Mouse (Mus musculus) CH12F3 (cell line): ENCODE data around the gene Gtf3c4.

Experiments used
- in situ Hi-C: fragments of 300-500 bp; cut with MboI; formaldehyde crosslinking; loops from 2 replicates; pipeline ENCODE4 v1.14.3; 2020; ENCODE audit warnings: low sequenced_read_pairs

Gtf3c4 gene

DNA sequence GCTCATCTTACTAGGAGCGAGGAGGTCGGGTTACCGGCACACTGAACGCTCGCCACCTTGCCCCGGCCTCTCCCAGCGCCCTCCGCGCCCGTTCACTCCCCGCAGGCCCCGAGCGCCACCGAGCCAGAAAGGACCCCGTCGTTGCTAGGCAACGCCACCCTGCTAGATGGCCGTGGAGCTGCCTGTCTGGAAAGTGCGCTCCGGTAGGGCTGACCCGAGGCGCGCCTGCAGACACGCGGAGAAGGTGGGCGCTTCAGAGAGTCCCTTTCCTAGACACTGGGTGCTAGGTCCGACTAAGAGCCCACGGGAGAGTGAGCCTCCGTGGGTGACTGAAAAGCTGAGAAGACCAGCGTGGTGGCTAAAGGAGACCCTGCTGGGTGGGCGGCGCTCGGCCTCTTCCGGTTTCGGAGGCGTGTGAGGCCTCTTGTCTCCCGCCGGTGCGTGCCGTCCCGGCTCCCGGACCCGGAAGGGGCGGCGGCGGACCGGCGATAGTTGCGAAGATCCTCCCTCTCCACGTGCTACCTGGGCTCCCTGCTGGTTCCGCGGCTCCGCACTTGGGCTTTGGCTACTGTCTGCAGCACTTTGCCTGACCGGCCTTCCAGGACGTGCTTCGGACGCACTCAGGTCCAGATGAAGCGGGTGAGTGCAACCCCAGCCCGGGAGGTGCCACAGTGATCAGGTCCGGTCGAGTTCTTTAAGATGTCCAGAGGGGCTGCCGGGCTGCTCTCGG, at the start of gene Gtf3c4, which contains the start of gene Ddx31:
TSS of gene Gtf3c4 (minus strand) at position 139 of the 730 bp plus-strand sequence.
TSS of gene Ddx31 (plus strand) at position 185 of the 730 bp plus-strand sequence.
- in situ Hi-C loops: no loop called here

DNA sequence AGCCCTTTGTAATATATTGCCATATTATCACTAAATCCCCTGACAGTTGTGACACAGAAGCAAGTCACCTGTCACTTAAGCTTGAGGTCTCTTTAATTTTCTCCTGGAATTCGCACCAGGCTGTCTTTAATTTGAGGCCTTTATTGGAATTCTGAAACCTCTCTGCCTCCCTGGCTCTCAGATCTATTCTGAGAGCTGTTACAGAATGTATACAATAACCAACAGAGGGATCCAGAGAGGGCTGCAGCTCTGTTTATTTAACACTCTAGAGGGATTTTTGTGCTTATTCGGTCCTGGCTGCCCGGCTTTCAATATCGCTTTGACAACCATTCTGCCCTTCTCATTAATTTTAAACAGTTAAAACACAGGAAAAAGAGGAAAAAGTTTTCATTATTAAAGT, 44.8 kb upstream of the Gtf3c4 start:
- in situ Hi-C loops: no loop called here

DNA sequence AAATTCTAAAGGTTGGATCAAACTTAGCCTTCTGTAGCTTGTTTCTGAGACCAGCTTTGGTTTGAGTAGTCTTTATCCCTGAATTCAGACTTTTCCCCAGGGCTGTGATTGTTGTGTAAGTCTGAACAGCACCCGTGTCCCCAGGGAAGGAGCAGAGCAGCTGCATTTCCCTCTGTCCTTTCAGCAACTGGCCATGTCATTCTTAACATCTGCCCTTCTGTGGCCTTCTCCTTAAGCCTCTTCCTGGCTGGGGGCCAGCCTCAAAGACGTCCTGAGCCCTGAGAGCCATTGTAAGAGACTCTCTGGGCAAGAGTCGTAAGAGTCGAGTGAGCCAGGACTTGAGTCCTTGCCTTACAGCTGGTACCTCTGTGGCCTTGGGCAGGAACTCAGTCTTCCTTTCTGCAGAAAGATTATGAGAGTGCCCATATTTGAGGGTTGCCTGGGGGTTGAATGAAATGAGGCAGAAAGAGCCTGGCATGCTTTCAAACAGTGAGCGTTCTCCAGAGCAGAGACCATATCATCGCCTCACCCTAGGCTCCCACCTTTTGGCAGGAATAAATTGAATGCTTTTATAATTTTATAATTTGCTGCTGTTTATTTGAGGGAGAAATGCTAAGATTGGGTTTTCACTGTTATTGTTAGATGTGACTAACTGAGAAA, 42.8 kb upstream of the Gtf3c4 start:
- in situ Hi-C loops: no loop called here

DNA sequence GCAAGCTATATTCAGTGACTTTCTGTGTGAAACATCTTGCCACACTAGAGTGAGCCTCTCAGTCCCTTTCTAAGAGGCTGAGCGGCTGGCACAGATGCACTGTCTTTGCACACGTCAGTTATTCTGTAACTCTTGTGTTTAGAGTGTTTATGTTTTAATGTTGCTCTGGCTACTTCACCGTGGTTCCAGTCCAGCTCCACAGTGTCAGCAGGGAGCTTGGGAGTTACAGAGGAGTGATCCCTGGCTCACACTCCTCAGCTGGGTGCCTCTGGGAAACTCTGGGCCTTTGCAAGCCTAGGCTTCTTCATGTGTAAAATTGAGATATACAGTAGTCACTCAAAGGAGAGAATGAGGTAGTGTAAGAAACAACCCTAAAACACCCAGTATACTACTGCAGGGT, 41.9 kb upstream of the Gtf3c4 start:
- in situ Hi-C loops: no loop called here

DNA sequence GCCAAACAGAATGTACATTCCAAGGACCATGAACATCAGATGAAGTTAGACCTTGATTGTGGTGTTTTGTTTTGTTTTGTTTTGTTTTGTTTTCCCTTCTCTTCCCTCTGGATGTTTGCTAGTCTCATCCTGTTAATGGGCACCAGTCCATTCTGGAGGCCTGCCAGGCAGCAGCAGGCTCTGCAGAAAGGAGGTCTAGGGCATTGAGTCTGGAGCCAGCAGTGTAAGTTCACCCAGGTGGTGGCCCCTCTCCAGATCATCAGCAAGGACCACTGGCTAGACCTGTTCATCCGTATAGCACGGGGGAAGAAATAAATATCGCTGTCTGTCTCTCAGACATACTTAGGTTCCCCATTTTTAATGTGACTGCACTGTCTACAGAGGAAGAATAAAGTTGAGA, 41.1 kb upstream of the Gtf3c4 start:
- in situ Hi-C loops: no loop called here

DNA sequence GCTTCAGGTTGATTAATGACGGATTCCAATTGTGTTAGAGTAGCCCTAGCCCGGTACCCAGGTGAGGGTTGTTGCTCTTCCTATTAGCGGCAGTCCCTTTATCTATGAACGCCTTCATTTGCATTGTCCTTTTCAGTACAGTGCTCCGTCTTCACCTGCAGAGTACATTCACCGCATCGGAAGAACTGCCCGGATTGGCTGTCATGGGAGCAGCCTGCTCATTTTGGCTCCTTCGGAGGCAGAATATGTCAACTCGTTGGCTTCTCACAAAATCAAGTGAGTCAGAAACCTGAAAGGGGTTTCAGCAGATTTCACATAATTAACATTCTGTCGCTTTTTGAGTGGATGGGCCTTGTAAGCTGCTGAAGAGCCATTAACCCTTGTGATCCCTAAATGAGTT, 35.4 kb upstream of the Gtf3c4 start:
- in situ Hi-C loops: no loop called here

DNA sequence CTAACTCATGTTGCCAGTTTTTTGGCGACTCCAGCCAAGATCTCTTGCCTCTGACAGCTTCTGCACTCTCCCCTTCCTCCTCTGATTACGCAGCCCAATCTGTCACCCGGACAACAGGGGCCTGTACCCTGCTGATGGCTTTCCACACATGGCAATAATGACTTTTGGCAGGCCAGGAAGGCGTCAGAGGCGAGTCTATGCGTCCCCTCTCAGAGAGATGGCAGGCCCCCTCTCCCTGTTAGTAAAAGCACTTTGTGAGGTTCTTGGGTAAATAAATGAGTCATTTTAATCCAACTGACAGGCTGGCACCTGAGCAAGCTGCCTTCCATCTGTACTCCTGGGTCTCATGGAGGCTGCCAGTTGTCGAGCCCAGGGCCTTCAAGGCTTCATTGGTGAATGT, 27.3 kb upstream of the Gtf3c4 start:
- in situ Hi-C loops: no loop called here

DNA sequence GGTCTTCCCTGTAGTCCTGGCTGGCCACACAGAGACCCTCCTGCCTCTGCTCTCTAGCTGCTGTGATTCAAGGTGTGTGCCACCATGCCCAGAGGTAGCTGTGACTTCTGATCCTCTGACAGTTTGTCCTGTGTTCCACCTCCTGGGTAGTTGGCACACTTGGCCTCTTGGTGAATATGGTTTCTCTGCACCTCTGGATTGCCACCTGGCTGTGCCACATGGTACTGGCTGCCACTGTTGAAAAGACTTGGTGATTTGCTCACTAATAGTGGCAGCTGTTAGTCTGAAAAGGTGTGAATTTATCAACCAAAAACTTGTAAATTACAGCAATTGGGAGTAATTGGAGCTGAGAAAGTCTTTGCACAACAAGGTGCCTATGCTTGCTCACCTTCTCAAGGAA, 23.7 kb upstream of the Gtf3c4 start:
- in situ Hi-C loops: no loop called here

DNA sequence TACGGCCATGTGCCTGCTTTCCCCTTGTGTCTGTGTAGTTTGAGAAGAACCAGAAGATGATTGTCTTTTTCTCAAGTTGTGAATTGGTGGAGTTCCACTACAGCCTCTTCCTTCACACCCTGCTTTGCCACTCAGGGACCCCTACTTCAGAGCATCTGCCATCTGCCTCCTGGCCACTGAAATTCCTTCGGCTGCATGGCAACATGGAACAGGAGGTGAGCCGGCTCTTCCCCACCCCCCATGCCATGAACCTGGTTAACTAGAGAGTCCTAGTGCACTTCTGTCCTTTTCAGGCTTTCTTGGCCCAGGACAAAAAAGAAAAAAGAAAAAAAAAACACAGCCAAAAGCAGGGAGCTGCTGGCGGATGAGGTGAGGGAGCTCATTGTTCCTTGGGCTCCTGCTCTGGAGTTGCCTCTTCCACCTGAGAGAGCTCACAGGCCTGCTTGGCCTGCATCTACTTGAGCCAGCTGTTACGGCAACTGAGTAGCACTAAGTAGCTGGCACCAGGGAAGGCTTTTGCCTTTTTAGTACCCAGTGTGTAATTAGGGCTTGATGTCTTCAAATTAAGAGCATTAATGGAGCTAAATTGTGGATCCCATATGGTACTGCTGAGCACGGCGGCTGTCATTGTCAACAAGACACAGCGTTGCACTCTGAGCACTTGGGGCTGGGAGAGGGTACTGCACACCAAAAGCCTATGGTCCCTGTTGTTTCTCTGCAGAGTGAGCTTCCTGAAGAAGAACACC, 20.7 kb upstream of the Gtf3c4 start:
- in situ Hi-C loops: no loop called here

DNA sequence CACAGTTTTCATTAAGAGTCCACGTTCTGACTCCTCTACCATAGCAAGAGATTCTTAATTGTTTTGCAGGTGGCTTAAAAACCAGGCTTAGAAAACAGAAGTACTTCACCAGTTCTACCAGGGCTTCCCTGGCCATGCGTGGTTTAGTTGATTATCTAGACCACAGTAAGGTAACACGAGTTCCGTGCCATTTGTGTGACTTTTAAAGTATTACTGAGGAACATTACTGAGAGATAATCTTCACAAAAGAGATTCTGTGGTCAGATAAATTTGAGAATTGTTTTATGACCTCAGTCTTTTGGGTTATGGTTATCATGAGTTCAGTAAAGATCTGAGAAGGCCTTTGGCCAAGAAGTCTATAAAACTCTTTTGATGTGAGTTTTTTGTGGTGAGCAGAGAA, 19.1 kb upstream of the Gtf3c4 start:
- in situ Hi-C loops: no loop called here

DNA sequence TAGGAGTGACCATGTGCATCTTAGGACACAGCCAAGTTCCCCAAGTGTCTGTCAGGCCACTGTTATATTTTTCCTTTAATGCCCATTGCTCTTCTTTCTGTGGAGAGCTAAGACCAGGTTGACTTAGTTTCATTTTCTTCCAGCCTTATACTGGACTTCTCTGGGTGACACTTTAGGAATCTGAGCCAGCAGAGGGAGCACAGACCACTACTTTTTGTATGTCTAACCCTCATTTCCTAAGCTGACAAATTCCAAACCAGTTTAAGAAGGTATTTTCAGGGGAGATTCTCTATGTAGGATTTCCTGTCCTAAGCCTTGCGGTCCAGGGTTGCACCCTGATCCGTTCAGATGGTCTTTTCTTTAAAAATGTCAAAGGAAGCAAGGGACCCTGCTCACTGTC, 15.6 kb upstream of the Gtf3c4 start:
- in situ Hi-C loops: no loop called here

DNA sequence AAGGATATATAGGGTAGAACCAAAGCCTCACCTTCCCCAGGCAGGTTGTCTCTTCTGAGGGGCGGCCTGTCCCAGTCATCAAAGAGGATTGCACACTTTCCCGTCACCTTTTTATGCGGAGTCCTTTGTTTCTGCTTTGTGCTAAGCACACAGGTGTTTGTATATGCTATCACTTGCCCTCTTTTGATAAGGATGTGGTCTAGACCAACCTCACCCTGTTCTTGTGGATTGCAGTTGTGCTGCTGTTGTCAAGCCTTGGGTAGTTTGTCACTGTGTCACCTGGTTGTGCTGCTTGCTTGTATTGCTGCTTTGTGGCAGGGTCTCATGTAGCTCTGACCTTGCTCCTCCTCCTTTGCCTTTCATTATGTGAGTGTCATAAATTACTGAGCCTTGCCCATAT, 12.4 kb upstream of the Gtf3c4 start:
- in situ Hi-C loops: no loop called here

DNA sequence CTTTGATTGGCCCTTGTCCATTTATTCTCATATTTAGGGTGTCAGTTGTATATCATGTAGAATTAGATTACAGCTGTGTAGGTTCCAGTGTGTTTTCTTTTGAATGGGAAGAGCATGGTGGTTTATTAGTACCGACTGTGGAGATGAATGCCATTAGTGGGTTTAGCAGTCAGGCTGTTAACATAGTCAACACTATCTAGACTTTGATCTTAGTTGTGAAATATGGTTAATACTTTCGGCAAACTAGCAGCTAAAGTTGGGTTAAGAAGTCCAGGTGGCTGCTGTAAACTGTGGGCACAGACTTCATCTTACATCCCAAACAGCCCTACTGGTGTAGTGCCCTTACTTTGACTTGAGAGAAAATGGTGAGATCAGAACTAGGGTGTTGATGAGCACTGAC, 8.7 kb upstream of the Gtf3c4 start:
- in situ Hi-C loops: no loop called here

DNA sequence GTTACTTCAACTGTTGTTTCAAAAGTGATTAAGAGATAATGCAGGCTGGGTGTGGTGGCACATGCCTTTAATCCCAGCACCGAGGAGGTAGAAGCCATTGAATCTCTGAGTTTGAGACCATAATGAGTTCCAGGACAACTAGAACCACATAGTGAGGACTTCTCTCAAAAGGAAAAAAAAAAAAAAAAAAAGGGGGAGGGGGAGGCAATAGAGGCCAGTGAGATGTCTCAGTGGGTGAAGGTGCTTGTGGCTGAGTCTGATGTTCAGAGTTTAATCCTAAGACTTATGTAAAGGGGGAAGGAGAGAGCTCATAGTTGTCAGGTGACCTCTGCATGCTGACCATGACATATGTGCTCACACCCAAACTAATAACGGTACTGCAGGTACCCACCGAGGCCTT, 1.9 kb upstream of the Gtf3c4 start:
- in situ Hi-C loops: no loop called here

DNA sequence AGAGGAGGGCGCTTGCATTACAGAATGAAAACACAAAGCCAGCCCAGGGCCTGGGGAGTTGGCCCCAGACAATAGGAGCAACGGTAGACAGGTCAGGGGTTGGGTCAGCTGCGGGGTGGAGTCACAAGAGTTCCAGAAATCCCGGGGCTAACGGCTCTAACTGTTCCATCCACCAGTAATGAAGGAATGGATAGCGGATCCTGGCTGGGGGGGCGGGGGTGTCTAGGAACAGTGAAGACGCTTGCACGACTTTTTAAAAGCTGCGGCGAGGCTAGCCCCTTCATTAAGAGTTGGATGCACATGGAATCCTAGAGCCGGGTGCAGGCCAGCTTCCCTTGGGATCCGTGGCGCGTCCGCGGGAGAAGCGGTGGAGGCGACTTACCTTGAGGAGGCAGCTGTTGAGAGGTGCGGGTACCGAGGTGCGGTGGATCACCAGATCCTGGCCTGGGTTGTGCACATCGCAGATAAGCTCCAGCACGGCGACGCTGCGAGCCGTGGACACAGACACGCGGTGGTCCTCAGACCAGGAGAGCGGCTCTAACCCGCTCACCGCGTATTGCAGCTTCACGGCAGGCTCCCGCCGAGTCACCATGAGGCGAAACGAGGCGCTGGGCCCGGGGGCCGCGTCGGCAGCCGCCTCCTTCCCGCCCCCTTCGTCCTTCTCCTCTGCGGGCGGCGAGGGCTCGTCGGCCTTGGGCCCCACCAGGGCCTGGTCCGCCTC, 499 bp downstream of the Gtf3c4 start:
- in situ Hi-C loops: no loop called here

DNA sequence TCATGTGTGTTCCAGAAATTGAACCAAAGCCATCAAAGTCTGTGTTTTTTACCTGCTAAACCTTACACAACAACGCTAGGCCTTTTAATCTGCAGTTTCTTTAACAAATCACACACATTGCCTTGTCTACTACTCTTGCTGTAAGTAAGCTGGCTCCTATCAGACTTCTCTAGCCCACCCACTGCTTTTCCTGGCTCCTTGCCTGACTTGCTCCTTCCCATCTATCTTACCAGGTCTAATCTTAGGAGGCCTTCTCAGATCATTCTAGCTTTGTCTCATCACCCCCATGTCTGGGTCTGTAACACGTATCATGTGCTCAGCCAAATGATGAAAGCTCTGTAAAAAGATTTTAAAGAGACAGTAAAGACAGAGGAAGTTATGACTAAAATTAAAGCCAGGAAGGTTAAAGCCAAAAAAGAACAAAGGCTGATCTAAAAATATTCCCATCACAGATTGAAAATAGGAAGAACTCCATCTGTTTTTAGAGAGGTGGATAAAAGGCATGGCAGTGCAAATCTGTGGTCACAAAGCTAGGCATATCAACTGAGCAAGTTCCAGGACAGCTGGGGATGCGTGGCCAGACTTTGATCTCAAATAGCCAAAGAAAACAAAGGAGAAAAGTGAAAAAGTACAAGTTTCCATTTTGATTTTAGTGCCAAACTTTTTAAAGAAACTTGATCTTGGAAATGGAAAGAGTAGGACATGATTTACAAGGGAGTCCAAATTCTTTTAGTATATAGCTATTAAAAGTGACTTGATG, 3.8 kb downstream of the Gtf3c4 start:
- in situ Hi-C loops: no loop called here

DNA sequence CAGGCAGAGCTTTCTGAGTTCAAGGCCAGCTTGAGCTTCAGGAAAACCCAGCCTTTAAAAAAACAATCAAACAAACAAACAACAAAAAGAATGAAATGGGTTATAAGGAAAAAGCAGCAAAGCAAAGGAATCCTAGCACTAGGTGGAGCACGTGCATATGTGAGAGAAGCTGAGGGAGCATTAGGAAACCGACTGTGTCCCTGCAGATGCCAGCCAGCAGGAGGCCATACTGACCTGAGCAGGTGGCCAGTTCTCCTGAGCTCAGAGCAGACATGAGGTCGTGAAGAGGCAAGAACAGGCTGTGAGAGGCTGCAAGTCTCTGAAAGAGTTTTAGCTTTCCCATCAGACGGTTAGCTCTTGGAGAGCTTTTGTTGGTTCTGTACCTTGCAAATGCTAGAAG, 10.9 kb downstream of the Gtf3c4 start:
- in situ Hi-C loops: no loop called here

DNA sequence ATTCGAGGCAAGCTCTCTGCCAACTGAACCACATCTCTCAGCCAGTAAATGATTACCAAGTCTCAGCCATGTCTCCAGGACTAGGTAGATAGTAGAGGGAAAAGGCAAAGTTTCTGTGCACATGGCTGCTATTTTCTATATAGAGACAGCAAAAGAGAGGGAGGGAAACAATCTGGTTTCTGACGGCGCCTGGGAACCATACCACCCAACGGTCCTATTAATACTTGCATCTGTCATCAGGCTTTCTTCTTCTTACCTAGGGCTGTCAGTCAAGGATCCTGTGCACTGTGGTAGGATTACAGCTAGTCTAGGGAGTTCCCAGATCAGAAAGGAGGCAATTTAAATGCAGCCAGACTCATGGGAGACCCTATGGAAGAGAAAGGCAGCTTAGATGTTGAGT, 21.3 kb downstream of the Gtf3c4 start:
- in situ Hi-C loops: no loop called here

DNA sequence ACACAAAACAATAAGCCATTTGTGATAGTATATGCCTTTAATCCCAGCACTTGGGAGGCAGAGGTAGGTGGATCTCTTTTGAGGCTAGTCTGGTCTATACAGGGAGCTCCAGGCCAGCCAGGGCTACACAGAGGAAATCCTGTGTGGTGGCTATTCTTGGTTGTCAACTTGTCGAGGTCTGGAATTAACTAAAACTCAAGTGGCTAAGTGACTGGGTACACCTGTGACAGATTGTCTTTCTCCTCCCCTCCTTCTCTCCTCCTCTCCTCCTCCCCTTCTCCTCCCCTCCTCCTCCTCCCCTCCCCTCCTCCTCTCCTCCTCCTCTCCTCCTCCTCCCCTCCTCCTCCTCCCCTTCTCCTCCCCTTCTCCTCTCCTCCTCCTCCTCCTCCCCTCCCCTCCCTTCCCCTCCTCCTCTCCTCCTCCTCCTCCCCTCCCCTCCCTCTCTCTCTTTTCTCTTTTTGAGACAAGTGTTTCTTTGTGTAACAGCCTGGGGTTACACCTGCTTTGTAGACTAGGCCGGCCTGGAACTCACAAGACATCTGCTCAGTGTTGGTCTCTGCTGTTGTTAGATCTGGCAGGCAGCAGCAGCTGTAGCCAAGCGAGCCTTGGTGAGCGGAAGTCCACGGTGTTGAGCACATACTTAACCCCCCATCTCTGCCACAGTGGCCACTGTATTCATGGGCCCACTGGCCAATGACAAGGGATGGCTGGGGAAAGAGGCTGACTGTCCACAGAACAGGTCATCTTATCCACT, 29.7 kb downstream of the Gtf3c4 start:
- in situ Hi-C loops: no loop called here

DNA sequence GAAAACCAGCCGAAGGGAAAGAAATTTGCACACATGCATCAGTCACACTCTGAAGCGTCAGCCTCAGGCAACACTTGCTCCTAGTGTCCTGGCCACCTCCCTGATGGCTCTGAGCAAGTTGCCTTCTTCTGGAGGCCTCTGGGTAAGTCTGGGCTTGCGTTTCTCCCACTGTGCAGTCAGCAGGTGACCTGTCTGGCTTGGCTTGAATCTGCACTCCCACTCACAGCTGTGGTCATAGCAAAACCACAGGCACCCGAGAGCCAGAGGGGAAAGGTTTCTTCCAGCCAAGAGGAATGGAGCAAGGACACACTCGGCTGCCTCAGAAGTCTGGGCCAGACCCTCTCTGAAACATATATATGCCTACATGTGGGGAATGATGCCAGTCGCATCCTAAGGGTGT, 31.3 kb downstream of the Gtf3c4 start:
- in situ Hi-C loops: no loop called here
